Mouse (Mus musculus) embryonic facial prominence, embryonic 14.5 days (tissue): Measurements from ENCODE around the gene C1s2. TPM values are rescaled to one million over a fixed set of nuclear protein-coding genes. Genes with fewer than 3 reads are reported as not detected.
"Not testable (repeated sequence)": the region's sequence is repeated elsewhere in the genome, so short reads cannot be mapped to it uniquely, and the experiment has no call there.

Experiments used
- ATAC-seq: fragments of 200-750 bp; cut with Nextera tagmentation; 2 replicates; pipeline ENCODE4 v1.8.0; 2017; ENCODE audit warnings: low read depth, moderate number of reproducible peaks, moderate TSS enrichment
- DNase-seq: peaks from one replicate; pipeline ENCODE4 v3.0.0-alpha.2; 2015; ENCODE audit warnings: low spot score
- H3K27ac ChIP-seq: fragments of 300-500 bp; sonication (generic); replicated peaks from 2 replicates; pipeline ENCODE4 v1.5.1; 2014; ENCODE audit warnings: low read depth, mild to moderate bottlenecking, low read length, moderate library complexity
- H3K27me3 ChIP-seq: fragments of 300-500 bp; sonication (generic); replicated peaks from 2 replicates; pipeline ENCODE4 v1.6.1; 2014; ENCODE audit warnings: low read length; ENCODE audit not compliant: control insufficient read depth, insufficient read depth
- H3K36me3 ChIP-seq: fragments of 300-500 bp; sonication (generic); 2 replicates; pipeline ENCODE4 v1.6.1; 2014; ENCODE audit warnings: low read length, mixed read lengths; ENCODE audit not compliant: control insufficient read depth, insufficient read depth
- H3K4me1 ChIP-seq: fragments of 300-500 bp; sonication (generic); 2 replicates; pipeline ENCODE4 v1.6.1; 2014; ENCODE audit warnings: antibody characterized with exemption, low read length; ENCODE audit not compliant: control insufficient read depth, insufficient read depth
- H3K4me2 ChIP-seq: fragments of 300-500 bp; sonication (generic); 2 replicates; pipeline ENCODE4 v1.6.1; 2014; ENCODE audit warnings: low read depth, mild to moderate bottlenecking, low read length, moderate library complexity, mixed read lengths
- H3K4me3 ChIP-seq: fragments of 300-500 bp; sonication (generic); 2 replicates; pipeline ENCODE4 v1.5.1; 2014; ENCODE audit warnings: low read depth, mild to moderate bottlenecking, low read length
- H3K9ac ChIP-seq: fragments of 300-500 bp; sonication (generic); 2 replicates; pipeline ENCODE4 v1.6.1; 2014; ENCODE audit warnings: low read depth, mild to moderate bottlenecking, low read length, moderate library complexity, mixed read lengths
- H3K9me3 ChIP-seq: fragments of 300-500 bp; sonication (generic); 2 replicates; pipeline ENCODE4 v1.6.1; 2016; ENCODE audit warnings: low read length; ENCODE audit not compliant: control insufficient read depth
- WGBS: fragments of 180-500 bp; shearing (Covaris S2); extraction: QIAGEN DNeasy Blood & Tissue Kit; methylation state at CpG from one replicate; pipeline ENCODE4 v1.1.7; 2014; 5-methylcytosine and 5-hydroxymethylcytosine counted together
- polyA plus RNA-seq: library from polyadenylated mRNA; unstranded; fragments of >200 nt; fragmentation: Nextera tagmentation; extraction: Ambion mirVana; gene quantifications from 2 replicates; pipeline ENCODE4 v1.2.1, GENCODE M21; 2014

Gene C1s2
- polyA plus RNA-seq, 1 experiment from 2014 or later, result 0.11 TPM

GRCm38 (mm10) chr6:124580155-124580554 is 55.7 kb downstream of the C1s2 start:
- not testable (repeated sequence) for H3K4me3 ChIP-seq, H3K4me2 ChIP-seq, H3K9me3 ChIP-seq, H3K27ac ChIP-seq, ATAC-seq, H3K4me1 ChIP-seq, H3K36me3 ChIP-seq, H3K27me3 ChIP-seq, H3K9ac ChIP-seq, DNase-seq
- 94% methylated on average over 5 of the region's 7 CpGs for WGBS

GRCm38 (mm10) chr6:124575155-124575678 is 60.7 kb downstream of the C1s2 start:
- DNase-seq, H3K36me3 ChIP-seq, ATAC-seq, H3K27ac ChIP-seq, H3K9me3 ChIP-seq, H3K4me3 ChIP-seq, H3K9ac ChIP-seq, H3K27me3 ChIP-seq, H3K4me2 ChIP-seq, H3K4me1 ChIP-seq: not testable (repeated sequence)
- WGBS, result 76% methylated on average over 3 of the region's 3 CpGs

Other genes with a start within 250 kb of the C1s2 start
- gene Pex5, start 221.0 kb downstream of the C1s2 start, polyA plus RNA-seq, result 38.6 and 43.6 TPM in 2 replicates
- 7.7 and 9.7 TPM in 2 replicates for gene Clstn3, start 171.3 kb downstream of the C1s2 start, polyA plus RNA-seq
- gene C1rl, start 143.0 kb downstream of the C1s2 start, polyA plus RNA-seq, result 0.31 and 0.39 TPM in 2 replicates
- gene C1ra, start 123.7 kb downstream of the C1s2 start, polyA plus RNA-seq, result 2.8 and 3.4 TPM in 2 replicates
- gene C1s1, start 93.7 kb downstream of the C1s2 start, polyA plus RNA-seq, result 5.4 and 7.4 TPM in 2 replicates
- gene C1rb, start 65.8 kb downstream of the C1s2 start, polyA plus RNA-seq, result 0.10 TPM in 1 of 2 replicates, not detected in the other
- 46.2 and 48.1 TPM in 2 replicates for gene Lpcat3, start 26.9 kb upstream of the C1s2 start, polyA plus RNA-seq
- gene Emg1, start 76.1 kb upstream of the C1s2 start, polyA plus RNA-seq, result 172 and 175 TPM in 2 replicates
- gene Phb2, start 76.3 kb upstream of the C1s2 start, polyA plus RNA-seq, result 286 and 299 TPM in 2 replicates
- gene Ptpn6, start 102.6 kb upstream of the C1s2 start, polyA plus RNA-seq, result 14.3 and 16.1 TPM in 2 replicates
- 392 and 415 TPM in 2 replicates for gene Grcc10, start 105.3 kb upstream of the C1s2 start, polyA plus RNA-seq
- not detected in 2 replicates for gene Gm45234, start 119.9 kb upstream of the C1s2 start, polyA plus RNA-seq
- gene Atn1, start 120.4 kb upstream of the C1s2 start, polyA plus RNA-seq, result 13.8 and 14.9 TPM in 2 replicates
- gene Eno2, start 133.6 kb upstream of the C1s2 start, polyA plus RNA-seq, result 10.4 and 11.2 TPM in 2 replicates
- 1.9 and 13.2 TPM in 2 replicates for gene Lrrc23, start 143.6 kb upstream of the C1s2 start, polyA plus RNA-seq
- gene Spsb2, start 172.6 kb upstream of the C1s2 start, polyA plus RNA-seq, result 9.1 and 10.0 TPM in 2 replicates
- gene Tpi1, start 178.2 kb upstream of the C1s2 start, polyA plus RNA-seq, result 861 and 874 TPM in 2 replicates
- 110 and 131 TPM in 2 replicates for gene Usp5, start 193.4 kb upstream of the C1s2 start, polyA plus RNA-seq
- gene Cdca3, start 193.5 kb upstream of the C1s2 start, polyA plus RNA-seq, result 107 and 131 TPM in 2 replicates
- 2.9 and 3.5 TPM in 2 replicates for gene Gnb3, start 204.2 kb upstream of the C1s2 start, polyA plus RNA-seq
- 49.5 and 57.0 TPM in 2 replicates for gene P3h3, start 221.7 kb upstream of the C1s2 start, polyA plus RNA-seq
- gene Gpr162, start 227.9 kb upstream of the C1s2 start, polyA plus RNA-seq, result 0.95 and 1.5 TPM in 2 replicates